Mouse (Mus musculus): Measurements from ENCODE around the gene Ckb. TPM values are rescaled to one million over a fixed set of nuclear protein-coding genes. Genes with fewer than 3 reads are reported as not detected.
"Not testable (repeated sequence)": the region's sequence is repeated elsewhere in the genome, so short reads cannot be mapped to it uniquely, and the experiment has no call there.

Ckb gene
- 2,717 and 2,900 TPM in 2 replicates for polyA plus RNA-seq (2014; fragmentation: Nextera tagmentation; extraction: Ambion mirVana)

- Histone ChIP-seq H3K9me3 (ENCODE audit: control insufficient read depth, low read length) (no peaks in the 10 kb centered on the region), H3K4me3 (ENCODE audit: low read depth, low read length) (peak within 1 kb of the TSS; percentile 91), H3K27ac (ENCODE audit: low read depth, low read length) (peak within 1 kb of the TSS; percentile 87), H3K9ac (ENCODE audit: low read length) (peak within 1 kb of the TSS; percentile 97), H3K27me3 (ENCODE audit: control insufficient read depth, insufficient read depth, low read length) (peaks cover 6% of the 10 kb centered on the region), H3K4me1 (ENCODE audit: control insufficient read depth, insufficient read depth, low read length) (peaks cover 30% of the 10 kb centered on the region), H3K4me2 (peak within 1 kb of the TSS; percentile 61), H3K36me3 (ENCODE audit: control insufficient read depth, insufficient read depth, low read length) (peaks cover 12% of the 10 kb centered on the region; the same call in 1 of the 2 replicates)
- ATAC-seq (ENCODE audit: low FRiP score): peak; percentile 85
- peak; percentile 98 for DNase-seq (ENCODE audit: low spot score, missing footprints)
- WGBS: under 1% methylated on average over 31 of the region's 31 CpGs
Observed at GRCm38 (mm10) chr12:111672176-111672575, at the start of gene Ckb. Gene Ckb, minus strand, starts transcription at chr12:111672338.

- H3K4me1 ChIP-seq (ENCODE audit: control insufficient read depth, insufficient read depth, low read length): peaks cover 9% of the 10 kb centered on the region
- H3K36me3 ChIP-seq (ENCODE audit: control insufficient read depth, insufficient read depth, low read length): no peaks in the 10 kb centered on the region
- no peak overlapping the region for H3K4me2 ChIP-seq
- no peak overlapping the region for H3K27ac ChIP-seq (ENCODE audit: low read depth, low read length)
- ATAC-seq (ENCODE audit: low FRiP score) (no peak), DNase-seq (ENCODE audit: low spot score, missing footprints) (no peak)
- H3K9me3 ChIP-seq (ENCODE audit: control insufficient read depth, low read length): no peaks in the 10 kb centered on the region
- no peak overlapping the region for H3K4me3 ChIP-seq (ENCODE audit: low read depth, low read length)
- no peaks in the 10 kb centered on the region for H3K27me3 ChIP-seq (ENCODE audit: control insufficient read depth, insufficient read depth, low read length)
- no peak overlapping the region for H3K9ac ChIP-seq (ENCODE audit: low read length)
- 76% methylated on average over 4 of the region's 4 CpGs for WGBS
Observed at GRCm38 (mm10) chr12:111720222-111720621, 48.1 kb upstream of the Ckb start.

DNA sequence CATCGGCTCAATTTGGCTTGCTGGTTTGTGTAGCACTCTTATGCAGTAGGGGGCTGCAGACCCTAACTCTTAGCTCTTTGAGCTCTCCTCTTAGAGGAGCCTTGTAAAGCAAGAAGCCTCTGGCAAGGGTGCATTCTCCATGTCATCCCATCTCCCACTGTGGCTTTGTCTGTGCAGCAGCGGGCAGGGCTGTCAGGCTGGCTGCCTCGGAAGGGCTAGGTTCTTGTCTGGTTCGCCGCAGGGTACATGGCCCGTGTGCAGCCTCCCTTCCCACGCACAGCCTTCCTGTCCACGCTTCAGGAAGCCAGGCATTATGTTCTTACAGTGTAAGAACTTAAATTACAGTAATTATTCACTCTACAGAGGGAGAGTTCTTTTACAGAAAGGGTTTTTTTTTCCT lies 46.5 kb upstream of the Ckb start:
- DNase-seq (ENCODE audit: low spot score, missing footprints): no peak
- H3K9me3 ChIP-seq (ENCODE audit: control insufficient read depth, low read length): no peaks in the 10 kb centered on the region
- no peak overlapping the region for H3K27ac ChIP-seq (ENCODE audit: low read depth, low read length)
- no peaks in the 10 kb centered on the region for H3K36me3 ChIP-seq (ENCODE audit: control insufficient read depth, insufficient read depth, low read length)
- H3K4me1 ChIP-seq (ENCODE audit: control insufficient read depth, insufficient read depth, low read length): peaks cover 4% of the 10 kb centered on the region; the same call in 1 of the 2 replicates
- no peak overlapping the region for H3K4me2 ChIP-seq
- no peak overlapping the region for H3K4me3 ChIP-seq (ENCODE audit: low read depth, low read length)
- ATAC-seq (ENCODE audit: low FRiP score): no peak
- 39% methylated on average over 8 of the region's 8 CpGs for WGBS
- no peaks in the 10 kb centered on the region for H3K27me3 ChIP-seq (ENCODE audit: control insufficient read depth, insufficient read depth, low read length)
- H3K9ac ChIP-seq (ENCODE audit: low read length): no peak overlapping the region

GRCm38 (mm10) chr12:111716505-111716904 lies 44.4 kb upstream of the Ckb start:
- Histone ChIP-seq H3K4me3 (ENCODE audit: low read depth, low read length) (no peak overlapping the region), H3K36me3 (ENCODE audit: control insufficient read depth, insufficient read depth, low read length) (no peaks in the 10 kb centered on the region), H3K4me1 (ENCODE audit: control insufficient read depth, insufficient read depth, low read length) (peaks cover 11% of the 10 kb centered on the region), H3K27me3 (ENCODE audit: control insufficient read depth, insufficient read depth, low read length) (no peaks in the 10 kb centered on the region), H3K4me2 (no peak overlapping the region), H3K27ac (ENCODE audit: low read depth, low read length) (no peak overlapping the region), H3K9me3 (ENCODE audit: control insufficient read depth, low read length) (no peaks in the 10 kb centered on the region), H3K9ac (ENCODE audit: low read length) (no peak overlapping the region)
- DNase-seq (ENCODE audit: low spot score, missing footprints) (no peak), ATAC-seq (ENCODE audit: low FRiP score) (no peak)
- 97% methylated on average over 7 of the region's 7 CpGs for WGBS

DNA sequence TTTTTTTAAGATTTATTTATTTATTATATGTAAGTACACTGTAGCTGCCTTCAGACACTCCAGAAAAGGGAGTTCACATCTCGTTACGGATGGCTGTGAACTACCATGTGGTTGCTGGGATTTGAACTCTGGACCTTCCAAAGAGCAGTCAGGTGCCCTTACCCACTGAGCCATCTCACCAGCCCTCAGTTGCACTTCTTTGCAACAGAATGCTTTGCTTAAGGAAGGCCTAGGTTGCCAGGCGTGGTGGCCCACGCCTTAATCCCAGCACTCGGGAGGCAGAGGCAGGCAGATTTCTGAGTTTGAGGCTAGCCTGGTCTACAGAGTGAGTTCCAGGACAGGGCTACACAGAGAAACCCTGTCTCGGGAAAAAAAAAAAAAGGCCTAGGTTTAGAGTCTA lies 41.7 kb upstream of the Ckb start:
- not testable (repeated sequence) for H3K27ac ChIP-seq (ENCODE audit: low read depth, low read length); H3K27me3 ChIP-seq (ENCODE audit: control insufficient read depth, insufficient read depth, low read length); ATAC-seq (ENCODE audit: low FRiP score); DNase-seq (ENCODE audit: low spot score, missing footprints); H3K36me3 ChIP-seq (ENCODE audit: control insufficient read depth, insufficient read depth, low read length); H3K9ac ChIP-seq (ENCODE audit: low read length); H3K9me3 ChIP-seq (ENCODE audit: control insufficient read depth, low read length)
- Histone ChIP-seq H3K4me2 (peak overlapping the region; percentile 85), H3K4me3 (ENCODE audit: low read depth, low read length) (peak overlapping the region; percentile 98), H3K4me1 (ENCODE audit: control insufficient read depth, insufficient read depth, low read length) (peaks cover 12% of the 10 kb centered on the region)
- WGBS: 85% methylated on average over 6 of the region's 6 CpGs

GRCm38 (mm10) chr12:111713004-111713651 lies 41.0 kb upstream of the Ckb start, which contains the start of the genes Bag5 and Apopt1:
Gene Bag5, minus strand, starts transcription at chr12:111713257.
Gene Apopt1, plus strand, starts transcription at chr12:111713261.
- H3K9ac ChIP-seq (ENCODE audit: low read length): peak within 1 kb of the TSS; percentile 94
- H3K4me3 ChIP-seq (ENCODE audit: low read depth, low read length): peak within 1 kb of the TSS; percentile 98
- H3K9me3 ChIP-seq (ENCODE audit: control insufficient read depth, low read length): no peaks in the 10 kb centered on the region
- H3K27ac ChIP-seq (ENCODE audit: low read depth, low read length): peak within 1 kb of the TSS; percentile 66
- peak within 1 kb of the TSS; percentile 85 for H3K4me2 ChIP-seq
- no peaks in the 10 kb centered on the region for H3K27me3 ChIP-seq (ENCODE audit: control insufficient read depth, insufficient read depth, low read length)
- ATAC-seq (ENCODE audit: low FRiP score) (peak; percentile 94), DNase-seq (ENCODE audit: low spot score, missing footprints) (peak; percentile 98)
- H3K36me3 ChIP-seq (ENCODE audit: control insufficient read depth, insufficient read depth, low read length): peaks cover 9% of the 10 kb centered on the region
- WGBS: under 1% methylated on average over 86 of the region's 86 CpGs
- H3K4me1 ChIP-seq (ENCODE audit: control insufficient read depth, insufficient read depth, low read length): peaks cover 12% of the 10 kb centered on the region

DNA sequence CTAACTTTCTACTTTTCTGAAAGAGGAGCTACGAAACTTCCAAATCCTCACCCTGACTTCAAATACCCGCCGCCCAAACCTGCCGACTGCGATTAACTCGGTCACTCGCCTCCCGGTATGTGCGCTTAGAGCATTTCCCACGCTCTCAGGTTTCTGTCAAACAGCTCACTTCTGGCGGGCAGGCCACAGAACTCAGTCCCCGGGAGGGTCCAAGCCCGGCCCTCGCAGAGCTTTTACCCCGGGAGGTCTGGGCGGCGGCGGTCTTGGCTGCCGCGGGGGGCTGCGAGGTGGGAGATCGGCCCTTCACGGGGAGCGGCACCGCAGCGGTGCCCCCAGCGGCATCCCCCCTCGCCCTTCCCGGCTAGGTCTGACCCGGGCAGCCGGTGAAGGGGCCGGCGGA lies 40.3 kb upstream of the Ckb start:
- peak overlapping the region; percentile 66; the same call in 1 of the 2 replicates for H3K27ac ChIP-seq (ENCODE audit: low read depth, low read length)
- no peaks in the 10 kb centered on the region for H3K9me3 ChIP-seq (ENCODE audit: control insufficient read depth, low read length)
- peak; percentile 92 for DNase-seq (ENCODE audit: low spot score, missing footprints)
- H3K36me3 ChIP-seq (ENCODE audit: control insufficient read depth, insufficient read depth, low read length): peaks cover 9% of the 10 kb centered on the region
- peak overlapping the region; percentile 98 for H3K4me3 ChIP-seq (ENCODE audit: low read depth, low read length)
- no peaks in the 10 kb centered on the region for H3K27me3 ChIP-seq (ENCODE audit: control insufficient read depth, insufficient read depth, low read length)
- peak overlapping the region; percentile 94 for H3K9ac ChIP-seq (ENCODE audit: low read length)
- H3K4me1 ChIP-seq (ENCODE audit: control insufficient read depth, insufficient read depth, low read length): peaks cover 12% of the 10 kb centered on the region
- WGBS: under 1% methylated on average over 30 of the region's 33 CpGs
- peak overlapping the region; percentile 85 for H3K4me2 ChIP-seq
- ATAC-seq (ENCODE audit: low FRiP score): no peak

GRCm38 (mm10) chr12:111710091-111710490 lies 38.0 kb upstream of the Ckb start:
- H3K4me1 ChIP-seq (ENCODE audit: control insufficient read depth, insufficient read depth, low read length): peaks cover 12% of the 10 kb centered on the region

GRCm38 (mm10) chr12:111708181-111708580 lies 36.0 kb upstream of the Ckb start:
- Histone ChIP-seq H3K9ac (ENCODE audit: low read length) (no peak overlapping the region), H3K4me1 (ENCODE audit: control insufficient read depth, insufficient read depth, low read length) (peaks cover 8% of the 10 kb centered on the region), H3K27me3 (ENCODE audit: control insufficient read depth, insufficient read depth, low read length) (no peaks in the 10 kb centered on the region), H3K4me2 (no peak overlapping the region), H3K36me3 (ENCODE audit: control insufficient read depth, insufficient read depth, low read length) (peaks cover 9% of the 10 kb centered on the region), H3K27ac (ENCODE audit: low read depth, low read length) (no peak overlapping the region), H3K9me3 (ENCODE audit: control insufficient read depth, low read length) (no peaks in the 10 kb centered on the region), H3K4me3 (ENCODE audit: low read depth, low read length) (no peak overlapping the region)
- WGBS: 87% methylated on average over 4 of the region's 4 CpGs
- DNase-seq (ENCODE audit: low spot score, missing footprints): no peak
- ATAC-seq (ENCODE audit: low FRiP score): no peak

More at GRCm38 (mm10) chr12:111710091-111710490, 38.0 kb upstream of the Ckb start:
- 94% methylated on average over 10 of the region's 10 CpGs for WGBS
- no peak for DNase-seq (ENCODE audit: low spot score, missing footprints)
- H3K27ac ChIP-seq (ENCODE audit: low read depth, low read length): no peak overlapping the region
- H3K36me3 ChIP-seq (ENCODE audit: control insufficient read depth, insufficient read depth, low read length): peaks cover 9% of the 10 kb centered on the region
- H3K27me3 ChIP-seq (ENCODE audit: control insufficient read depth, insufficient read depth, low read length): no peaks in the 10 kb centered on the region
- no peak overlapping the region for H3K4me3 ChIP-seq (ENCODE audit: low read depth, low read length)
- H3K9me3 ChIP-seq (ENCODE audit: control insufficient read depth, low read length): no peaks in the 10 kb centered on the region
- H3K9ac ChIP-seq (ENCODE audit: low read length): no peak overlapping the region
- no peak for ATAC-seq (ENCODE audit: low FRiP score)
- H3K4me2 ChIP-seq: no peak overlapping the region

Measured in midbrain, embryonic 11.5 days (tissue).